Mouse (Mus musculus) olfactory bulb, adult 2 months (tissue): ENCODE measurements around the gene Srsf10.

ENCODE experiments used
- CTCF ChIP-seq: fragments of 200-500 bp; IDR thresholded peaks from 2 replicates; pipeline ENCODE4 v1.5.1; 2012; ENCODE audit warnings: low read depth, mild to moderate bottlenecking, low read length, moderate library complexity; ENCODE audit not compliant: insufficient read depth
- POLR2A ChIP-seq: fragments of 200-500 bp; IDR thresholded peaks from 2 replicates; pipeline ENCODE4 v1.6.1; 2012; ENCODE audit warnings: mild to moderate bottlenecking, low read depth, low read length, moderate library complexity; ENCODE audit not compliant: insufficient read depth

DNA sequence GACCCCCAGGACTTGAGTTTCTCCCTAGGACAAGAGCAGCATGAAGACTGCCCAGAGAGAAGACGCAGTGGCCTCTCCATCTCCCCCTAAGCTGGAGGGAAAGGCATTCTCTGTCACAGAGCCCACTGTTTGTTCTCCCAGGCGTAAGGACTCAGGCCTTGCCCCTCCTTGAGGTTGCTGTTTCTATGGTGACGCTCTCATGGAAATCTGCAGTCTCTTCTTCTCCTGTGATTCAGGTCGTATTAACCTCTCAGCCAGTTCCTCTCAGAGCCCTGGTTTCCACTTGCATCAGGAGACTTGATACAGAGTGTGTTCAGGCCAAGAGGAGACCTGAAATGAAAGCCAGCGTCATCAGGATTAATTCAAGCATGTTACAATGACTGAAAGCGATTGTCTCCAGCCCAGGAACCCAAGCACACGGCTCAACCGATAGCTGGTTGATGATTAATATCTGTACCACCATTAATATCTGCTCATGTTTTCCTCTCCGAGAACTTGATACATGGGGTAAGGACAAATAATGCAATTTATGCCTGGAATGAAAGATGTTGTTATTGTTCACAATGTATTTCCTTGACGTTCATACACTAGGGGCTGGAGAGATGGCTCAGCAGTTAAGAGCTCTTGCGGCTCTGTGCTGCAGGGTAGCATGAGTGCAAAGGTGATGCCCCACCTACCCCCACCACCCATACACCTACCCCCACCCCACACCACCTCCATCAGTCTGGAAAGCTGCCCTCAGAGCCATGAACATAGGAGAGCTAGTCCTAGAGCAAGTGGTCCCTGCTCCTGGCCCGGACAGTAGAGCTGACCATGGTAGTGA is 22.0 kb upstream of the Srsf10 start:
- TF ChIP-seq POLR2A, result no peak
- TF ChIP-seq CTCF, result no peak
